Mouse (Mus musculus): ENCODE results near the gene Tango6. TPM values are rescaled to one million over a fixed set of nuclear protein-coding genes. Genes with fewer than 3 reads are reported as not detected.

Tango6 gene
- polyA plus RNA-seq, 1 experiment = not detected

GRCm38 (mm10) chr8:106829526-106830045 is 146.7 kb downstream of the Tango6 start:
- Histone ChIP-seq H3K4me3 (ENCODE audit: insufficient read depth, low read depth, low read length) (no peak overlapping the region), H3K27ac (ENCODE audit: insufficient read depth, low read depth, low read length) (no peak overlapping the region), H3K4me1 (ENCODE audit: control insufficient read depth, insufficient read depth, low read length) (no peaks in the 10 kb centered on the region)
- TF ChIP-seq CTCF (IDR thresholded peaks at IDR 0.05; ENCODE audit: insufficient read depth, low read depth, low read length) = no peak
- no peak for TF ChIP-seq POLR2A (IDR thresholded peaks at IDR 0.05; ENCODE audit: insufficient read depth, low read depth, low read length)
- 83% methylated on average over 5 of the region's 5 CpGs for WGBS

GRCm38 (mm10) chr8:106834899-106835298 is 152.0 kb downstream of the Tango6 start:
- H3K4me3 ChIP-seq (ENCODE audit: insufficient read depth, low read depth, low read length) = no peak overlapping the region
- H3K4me1 ChIP-seq (ENCODE audit: control insufficient read depth, insufficient read depth, low read length) = peaks cover 9% of the 10 kb centered on the region
- TF ChIP-seq POLR2A (IDR thresholded peaks at IDR 0.05; ENCODE audit: insufficient read depth, low read depth, low read length) = no peak
- no peak for TF ChIP-seq CTCF (IDR thresholded peaks at IDR 0.05; ENCODE audit: insufficient read depth, low read depth, low read length)
- H3K27ac ChIP-seq (ENCODE audit: insufficient read depth, low read depth, low read length) = no peak overlapping the region
- WGBS = 79% methylated on average over 1 of the region's 1 CpGs

GRCm38 (mm10) chr8:106836525-106836924 is 153.7 kb downstream of the Tango6 start:
- no peak for TF ChIP-seq CTCF (IDR thresholded peaks at IDR 0.05; ENCODE audit: insufficient read depth, low read depth, low read length)
- Histone ChIP-seq H3K4me3 (ENCODE audit: insufficient read depth, low read depth, low read length) (no peak overlapping the region), H3K27ac (ENCODE audit: insufficient read depth, low read depth, low read length) (no peak overlapping the region), H3K4me1 (ENCODE audit: control insufficient read depth, insufficient read depth, low read length) (peaks cover 13% of the 10 kb centered on the region)
- 94% methylated on average over 6 of the region's 6 CpGs for WGBS

GRCm38 (mm10) chr8:106838803-106839202 is 155.9 kb downstream of the Tango6 start:
- 80% methylated on average over 6 of the region's 6 CpGs for WGBS
- Histone ChIP-seq H3K27ac (ENCODE audit: insufficient read depth, low read depth, low read length) (peak overlapping the region; percentile 37), H3K4me3 (ENCODE audit: insufficient read depth, low read depth, low read length) (no peak overlapping the region), H3K4me1 (ENCODE audit: control insufficient read depth, insufficient read depth, low read length) (peaks cover 13% of the 10 kb centered on the region)
- TF ChIP-seq CTCF (IDR thresholded peaks at IDR 0.05; ENCODE audit: insufficient read depth, low read depth, low read length) = no peak
- no peak for TF ChIP-seq POLR2A (IDR thresholded peaks at IDR 0.05; ENCODE audit: insufficient read depth, low read depth, low read length)

GRCm38 (mm10) chr8:106839209-106840001 is 156.5 kb downstream of the Tango6 start:
- 26% methylated on average over 11 of the region's 11 CpGs for WGBS
- Histone ChIP-seq H3K27ac (ENCODE audit: insufficient read depth, low read depth, low read length) (peak overlapping the region; percentile 37), H3K4me1 (ENCODE audit: control insufficient read depth, insufficient read depth, low read length) (peaks cover 13% of the 10 kb centered on the region), H3K4me3 (ENCODE audit: insufficient read depth, low read depth, low read length) (no peak overlapping the region)
- TF ChIP-seq POLR2A (IDR thresholded peaks at IDR 0.05; ENCODE audit: insufficient read depth, low read depth, low read length) = no peak
- TF ChIP-seq CTCF (IDR thresholded peaks at IDR 0.05; ENCODE audit: insufficient read depth, low read depth, low read length) = no peak

GRCm38 (mm10) chr8:106850034-106850433 is 167.2 kb downstream of the Tango6 start:
- Histone ChIP-seq H3K4me3 (ENCODE audit: insufficient read depth, low read depth, low read length) (no peak overlapping the region), H3K27ac (ENCODE audit: insufficient read depth, low read depth, low read length) (no peak overlapping the region), H3K4me1 (ENCODE audit: control insufficient read depth, insufficient read depth, low read length) (no peaks in the 10 kb centered on the region)
- 91% methylated on average over 10 of the region's 10 CpGs for WGBS
- TF ChIP-seq CTCF (IDR thresholded peaks at IDR 0.05; ENCODE audit: insufficient read depth, low read depth, low read length) = no peak
- TF ChIP-seq POLR2A (IDR thresholded peaks at IDR 0.05; ENCODE audit: insufficient read depth, low read depth, low read length) = no peak

GRCm38 (mm10) chr8:106854534-106855241 is 171.8 kb downstream of the Tango6 start:
- TF ChIP-seq CTCF (IDR thresholded peaks at IDR 0.05; ENCODE audit: insufficient read depth, low read depth, low read length) (no peak), POLR2A (IDR thresholded peaks at IDR 0.05; ENCODE audit: insufficient read depth, low read depth, low read length) (no peak)
- WGBS = 74% methylated on average over 8 of the region's 8 CpGs
- Histone ChIP-seq H3K27ac (ENCODE audit: insufficient read depth, low read depth, low read length) (no peak overlapping the region), H3K4me3 (ENCODE audit: insufficient read depth, low read depth, low read length) (no peak overlapping the region), H3K4me1 (ENCODE audit: control insufficient read depth, insufficient read depth, low read length) (no peaks in the 10 kb centered on the region)

GRCm38 (mm10) chr8:106855242-106855562 is 172.3 kb downstream of the Tango6 start:
- TF ChIP-seq CTCF (IDR thresholded peaks at IDR 0.05; ENCODE audit: insufficient read depth, low read depth, low read length) = no peak
- TF ChIP-seq POLR2A (IDR thresholded peaks at IDR 0.05; ENCODE audit: insufficient read depth, low read depth, low read length) = no peak
- H3K27ac ChIP-seq (ENCODE audit: insufficient read depth, low read depth, low read length) = no peak overlapping the region
- WGBS = 87% methylated on average over 3 of the region's 3 CpGs
- H3K4me1 ChIP-seq (ENCODE audit: control insufficient read depth, insufficient read depth, low read length) = no peaks in the 10 kb centered on the region
- no peak overlapping the region for H3K4me3 ChIP-seq (ENCODE audit: insufficient read depth, low read depth, low read length)

GRCm38 (mm10) chr8:106862845-106863244 is 180.0 kb downstream of the Tango6 start:
- H3K27ac ChIP-seq (ENCODE audit: insufficient read depth, low read depth, low read length) = no peak overlapping the region
- no peak overlapping the region for H3K4me3 ChIP-seq (ENCODE audit: insufficient read depth, low read depth, low read length)
- no peak for TF ChIP-seq POLR2A (IDR thresholded peaks at IDR 0.05; ENCODE audit: insufficient read depth, low read depth, low read length)
- TF ChIP-seq CTCF (IDR thresholded peaks at IDR 0.05; ENCODE audit: insufficient read depth, low read depth, low read length) = no peak
- no peaks in the 10 kb centered on the region for H3K4me1 ChIP-seq (ENCODE audit: control insufficient read depth, insufficient read depth, low read length)
- 91% methylated on average over 10 of the region's 10 CpGs for WGBS

Data from olfactory bulb, adult 2 months (tissue).